Mouse (Mus musculus) heart, embryonic 14.5 days (tissue): ENCODE results near the gene Kctd21. TPM values are rescaled to one million over a fixed set of nuclear protein-coding genes. Genes with fewer than 3 reads are reported as not detected.

Source experiments
- ATAC-seq: fragments of 200-750 bp; cut with Nextera tagmentation; 2 replicates; pipeline ENCODE4 v1.8.0; 2017; ENCODE audit warnings: low read depth, moderate TSS enrichment; ENCODE audit not compliant: insufficient number of reproducible peaks, insufficient read depth, low FRiP score
- H3K27ac ChIP-seq, 2 experiments: fragments of 200-500 bp in 1 of 2; fragments of 300-500 bp in 1 of 2; sonication (generic) in 1 of 2; replicated peaks in 1 of 2; 2 replicates each; pipeline ENCODE4 v1.5.1; 2012 to 2014; ENCODE audit warnings: low read depth in 2 of 2, low read length in 2 of 2, control low read depth in 1 of 2, mild to moderate bottlenecking in 1 of 2, mixed read lengths in 1 of 2; ENCODE audit not compliant: control insufficient read depth in 1 of 2, insufficient read depth in 1 of 2
- H3K27me3 ChIP-seq: fragments of 300-500 bp; sonication (generic); 2 replicates; pipeline ENCODE4 v1.6.1; 2014; ENCODE audit warnings: mild to moderate bottlenecking, low read length, control low read depth; ENCODE audit not compliant: control insufficient read depth, insufficient read depth
- H3K36me3 ChIP-seq: fragments of 300-500 bp; sonication (generic); 2 replicates; pipeline ENCODE4 v1.6.1; 2014; ENCODE audit warnings: mild to moderate bottlenecking, control low read depth, low read length, mixed read lengths; ENCODE audit not compliant: control insufficient read depth, insufficient read depth
- H3K4me1 ChIP-seq, 2 experiments: fragments of 200-500 bp in 1 of 2; fragments of 300-500 bp in 1 of 2; sonication (generic) in 1 of 2; 2 replicates each; pipeline ENCODE4 v1.6.1; 2012 to 2014; ENCODE audit warnings: low read length in 2 of 2, control low read depth in 1 of 2, mixed read lengths in 1 of 2; ENCODE audit not compliant: control insufficient read depth in 2 of 2, insufficient read depth in 2 of 2
- H3K4me2 ChIP-seq: fragments of 300-500 bp; sonication (generic); 2 replicates; pipeline ENCODE4 v1.6.1; 2014; ENCODE audit warnings: mild to moderate bottlenecking, low read length
- H3K4me3 ChIP-seq, 2 experiments: fragments of 200-500 bp in 1 of 2; fragments of 300-500 bp in 1 of 2; sonication (generic) in 1 of 2; 2 replicates each; pipeline ENCODE4 v1.5.1; 2012 to 2014; ENCODE audit warnings: low read length in 2 of 2, mild to moderate bottlenecking in 2 of 2, control low read depth in 1 of 2, low read depth in 1 of 2, moderate library complexity in 1 of 2; ENCODE audit not compliant: control insufficient read depth in 1 of 2, insufficient read depth in 1 of 2
- H3K9ac ChIP-seq: fragments of 300-500 bp; sonication (generic); 2 replicates; pipeline ENCODE4 v1.6.1; 2014; ENCODE audit warnings: mild to moderate bottlenecking, low read length
- H3K9me3 ChIP-seq: fragments of 300-500 bp; sonication (generic); 2 replicates; pipeline ENCODE4 v1.6.1; 2016; ENCODE audit warnings: low read length, control low read depth; ENCODE audit not compliant: control insufficient read depth
- WGBS: fragments of 180-500 bp; shearing (Covaris S2); extraction: QIAGEN DNeasy Blood & Tissue Kit; methylation state at CpG from one replicate; pipeline ENCODE4 v1.1.7; 2014; 5-methylcytosine and 5-hydroxymethylcytosine counted together
- polyA plus RNA-seq: library from polyadenylated mRNA; unstranded; fragments of >200 nt; fragmentation: Nextera tagmentation; extraction: Ambion mirVana; gene quantifications from 2 replicates; pipeline ENCODE4 v1.2.1, GENCODE M21; 2014

Gene Kctd21
- polyA plus RNA-seq, 1 experiment from 2014 or later: 5.2 TPM

DNA sequence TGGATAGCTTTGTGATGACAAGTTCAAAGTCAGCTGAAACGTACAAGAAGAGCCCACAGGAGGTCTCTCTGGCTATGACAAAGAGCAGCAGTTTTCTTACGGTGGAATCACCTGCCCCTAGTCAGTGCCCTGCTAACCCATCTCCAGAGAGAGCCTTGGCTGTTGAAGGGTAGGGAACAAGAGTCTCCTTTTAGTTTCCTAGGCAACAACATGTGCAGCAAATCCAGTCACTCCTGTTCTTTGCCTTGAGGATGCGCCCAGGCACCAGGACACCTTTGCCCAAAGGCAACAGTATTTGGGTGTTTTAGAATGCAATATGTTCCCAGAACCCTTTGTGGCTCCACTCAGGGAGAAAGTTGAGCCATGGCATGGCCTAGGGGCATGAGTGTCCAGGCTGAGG lies 16.2 kb downstream of the Kctd21 start:
- no peak for ATAC-seq

DNA sequence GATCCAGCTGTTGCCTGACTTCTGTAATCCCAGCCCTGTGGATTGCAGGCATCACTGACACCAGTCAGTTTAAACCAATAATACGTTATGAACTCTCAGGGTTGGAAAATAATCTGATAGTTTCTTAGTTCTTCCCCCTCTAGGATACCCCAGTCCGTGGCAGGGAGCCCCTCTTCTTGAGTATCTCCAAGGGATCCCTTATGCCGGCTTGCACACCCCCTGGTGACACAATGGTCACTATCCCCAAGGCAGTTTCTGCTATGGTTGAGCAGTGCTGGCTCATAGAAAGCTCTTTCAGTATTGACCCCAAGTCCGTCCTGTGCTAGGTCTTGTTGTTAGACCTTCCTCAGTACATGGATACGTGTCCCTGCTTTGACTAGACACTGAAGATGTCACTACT lies 16.7 kb downstream of the Kctd21 start:
- H3K27ac ChIP-seq: no peak overlapping the region
- 83% methylated on average over 5 of the region's 5 CpGs for WGBS
- peaks cover 10% of the 10 kb centered on the region; the same call in 1 of the 2 replicates for H3K36me3 ChIP-seq
- H3K27me3 ChIP-seq: no peaks in the 10 kb centered on the region
- no peak overlapping the region for H3K4me3 ChIP-seq
- no peak for ATAC-seq
- H3K9ac ChIP-seq: no peak overlapping the region
- H3K4me2 ChIP-seq: no peak overlapping the region
- no peaks in the 10 kb centered on the region; a peak in 1 of 4 replicates for H3K4me1 ChIP-seq
- H3K9me3 ChIP-seq: no peaks in the 10 kb centered on the region

More for the DNA sequence above, 16.2 kb downstream of the Kctd21 start:
- H3K4me2 ChIP-seq: no peak overlapping the region
- H3K27ac ChIP-seq: no peak overlapping the region
- WGBS: 77% methylated on average over 3 of the region's 3 CpGs
- H3K9ac ChIP-seq: no peak overlapping the region
- H3K4me1 ChIP-seq: peaks cover 0 to 2% of the 10 kb centered on the region in 2 experiments; a peak in 2 of 4 replicates
- no peak overlapping the region for H3K4me3 ChIP-seq
- peaks cover 10% of the 10 kb centered on the region; the same call in 1 of the 2 replicates for H3K36me3 ChIP-seq
- no peaks in the 10 kb centered on the region for H3K9me3 ChIP-seq
- H3K27me3 ChIP-seq: no peaks in the 10 kb centered on the region

DNA sequence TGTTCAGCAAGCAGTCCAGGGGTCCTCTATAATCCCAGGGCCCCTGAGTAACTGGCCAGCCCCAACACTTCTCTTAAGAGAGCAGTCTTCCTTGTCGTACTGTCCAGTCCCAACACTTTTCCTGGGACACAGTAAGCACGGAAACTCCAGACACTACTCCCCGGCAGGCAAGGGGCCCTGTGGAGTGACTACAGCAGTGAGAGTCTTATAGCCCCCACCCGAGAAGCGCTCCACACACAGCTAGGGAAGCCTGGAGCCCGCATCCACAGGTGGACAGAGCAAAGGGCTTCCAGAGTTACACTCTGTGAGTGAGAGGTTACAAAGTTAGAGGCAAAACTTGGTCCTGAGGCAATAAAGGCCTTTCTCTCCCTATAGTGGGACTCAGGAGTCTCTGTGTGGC lies 17.3 kb downstream of the Kctd21 start:
- Histone ChIP-seq H3K9ac (no peak overlapping the region), H3K4me3 (no peak overlapping the region), H3K27me3 (no peaks in the 10 kb centered on the region), H3K4me1 (peaks cover 0 to under 1% of the 10 kb centered on the region in 2 experiments; a peak in 3 of 4 replicates), H3K4me2 (no peak overlapping the region), H3K27ac (no peak overlapping the region), H3K36me3 (peaks cover 10% of the 10 kb centered on the region; the same call in 1 of the 2 replicates), H3K9me3 (no peaks in the 10 kb centered on the region)
- no peak for ATAC-seq
- WGBS: 80% methylated on average over 6 of the region's 6 CpGs

DNA sequence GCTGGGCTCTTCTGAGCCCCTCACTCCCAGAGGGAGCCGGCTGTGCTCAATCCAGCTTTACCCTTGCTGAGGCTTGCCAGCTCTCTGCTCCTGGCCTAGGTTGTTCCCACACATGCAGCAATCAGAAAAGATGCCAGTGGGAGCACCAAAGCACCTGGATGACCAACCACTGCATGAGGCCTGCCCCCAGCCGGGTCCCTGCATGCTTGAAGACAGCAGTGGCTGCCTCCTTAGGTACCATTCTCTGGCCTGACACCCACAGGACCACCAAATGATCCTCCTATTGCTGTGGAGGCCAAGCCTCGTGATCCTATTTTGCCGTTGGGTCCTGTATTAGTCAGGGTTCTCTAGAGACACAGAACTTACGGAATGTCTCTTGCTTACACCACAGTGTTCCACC lies 18.8 kb downstream of the Kctd21 start:
- no peak overlapping the region for H3K4me2 ChIP-seq
- H3K27ac ChIP-seq: no peak overlapping the region
- no peak overlapping the region for H3K4me3 ChIP-seq
- H3K36me3 ChIP-seq: peaks cover 10% of the 10 kb centered on the region; the same call in 1 of the 2 replicates
- H3K9me3 ChIP-seq: no peaks in the 10 kb centered on the region
- peaks cover 8 to 15% of the 10 kb centered on the region in 2 experiments; a peak in 3 of 4 replicates for H3K4me1 ChIP-seq
- H3K27me3 ChIP-seq: no peaks in the 10 kb centered on the region
- no peak overlapping the region for H3K9ac ChIP-seq
- ATAC-seq: no peak
- WGBS: 80% methylated on average over 5 of the region's 5 CpGs

DNA sequence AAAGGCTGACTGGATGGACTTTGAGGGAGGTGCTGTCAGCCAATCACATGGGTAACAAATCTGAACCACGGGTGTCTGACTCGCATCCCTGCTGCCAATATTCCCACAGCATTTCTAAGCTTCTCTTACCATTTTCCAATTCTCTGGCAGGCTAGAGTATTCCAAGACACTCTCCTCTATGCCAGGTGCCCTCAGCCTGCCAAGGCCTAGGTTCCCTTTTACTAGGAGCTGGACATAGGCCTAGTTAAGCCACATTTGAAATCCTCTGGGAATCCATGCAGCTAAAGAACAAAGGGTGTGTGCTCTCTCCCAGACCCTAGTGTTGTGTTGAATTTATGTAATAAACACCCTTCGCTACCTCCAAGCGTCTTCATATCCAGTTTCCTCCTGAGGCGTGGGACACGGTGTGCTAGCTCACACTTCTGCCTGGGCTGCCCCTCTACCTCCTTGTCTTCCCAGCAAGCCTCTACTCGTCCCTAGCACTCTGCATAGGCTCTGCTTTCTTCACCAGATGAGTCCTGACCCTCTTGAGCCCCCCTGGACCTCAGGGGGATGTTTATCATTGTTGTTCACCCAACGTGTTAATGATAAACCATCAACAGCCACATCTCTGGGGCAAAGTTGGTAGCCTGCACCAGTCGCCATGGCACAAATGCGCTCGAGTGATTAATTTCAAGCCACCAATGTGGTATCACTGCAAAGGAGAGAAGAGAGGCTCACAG lies 19.8 kb downstream of the Kctd21 start:
- Histone ChIP-seq H3K9me3 (no peaks in the 10 kb centered on the region), H3K9ac (no peak overlapping the region), H3K27me3 (no peaks in the 10 kb centered on the region), H3K27ac (no peak overlapping the region), H3K36me3 (peaks cover 10% of the 10 kb centered on the region; the same call in 1 of the 2 replicates), H3K4me2 (no peak overlapping the region), H3K4me1 (peaks cover 10 to 15% of the 10 kb centered on the region in 2 experiments; a peak in 3 of 4 replicates), H3K4me3 (no peak overlapping the region)
- ATAC-seq: no peak
- WGBS: 86% methylated on average over 11 of the region's 11 CpGs

DNA sequence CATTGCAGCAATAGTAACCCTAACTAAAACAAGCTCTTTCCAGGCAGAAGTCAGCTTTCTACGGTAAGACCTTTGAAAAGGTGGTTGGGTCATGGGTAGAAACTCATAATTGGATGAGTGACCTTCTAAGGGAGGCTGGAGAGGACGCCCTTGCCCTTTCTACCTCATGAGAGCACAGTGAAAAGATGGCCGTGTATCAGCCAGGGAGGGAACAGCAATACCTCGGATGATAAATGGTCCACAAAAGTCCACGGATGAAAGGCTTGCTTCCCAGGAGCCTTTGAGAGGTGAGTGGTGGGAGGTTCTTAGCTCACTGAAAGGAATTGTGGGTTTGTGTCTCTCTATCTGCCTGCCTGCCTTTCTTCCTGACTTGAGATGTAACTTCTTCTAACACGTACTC lies 21.2 kb downstream of the Kctd21 start:
- no peak overlapping the region for H3K4me3 ChIP-seq
- no peaks in the 10 kb centered on the region for H3K9me3 ChIP-seq
- H3K4me1 ChIP-seq: peaks cover 10 to 15% of the 10 kb centered on the region in 2 experiments; a peak in 3 of 4 replicates
- 93% methylated on average over 6 of the region's 6 CpGs for WGBS
- no peak overlapping the region for H3K27ac ChIP-seq
- no peak overlapping the region for H3K4me2 ChIP-seq
- no peak overlapping the region for H3K9ac ChIP-seq
- 0 out of 2 replicates have a peak, but pooled peaks cover 3% of the 10 kb centered on the region for H3K36me3 ChIP-seq
- H3K27me3 ChIP-seq: no peaks in the 10 kb centered on the region
- no peak for ATAC-seq

DNA sequence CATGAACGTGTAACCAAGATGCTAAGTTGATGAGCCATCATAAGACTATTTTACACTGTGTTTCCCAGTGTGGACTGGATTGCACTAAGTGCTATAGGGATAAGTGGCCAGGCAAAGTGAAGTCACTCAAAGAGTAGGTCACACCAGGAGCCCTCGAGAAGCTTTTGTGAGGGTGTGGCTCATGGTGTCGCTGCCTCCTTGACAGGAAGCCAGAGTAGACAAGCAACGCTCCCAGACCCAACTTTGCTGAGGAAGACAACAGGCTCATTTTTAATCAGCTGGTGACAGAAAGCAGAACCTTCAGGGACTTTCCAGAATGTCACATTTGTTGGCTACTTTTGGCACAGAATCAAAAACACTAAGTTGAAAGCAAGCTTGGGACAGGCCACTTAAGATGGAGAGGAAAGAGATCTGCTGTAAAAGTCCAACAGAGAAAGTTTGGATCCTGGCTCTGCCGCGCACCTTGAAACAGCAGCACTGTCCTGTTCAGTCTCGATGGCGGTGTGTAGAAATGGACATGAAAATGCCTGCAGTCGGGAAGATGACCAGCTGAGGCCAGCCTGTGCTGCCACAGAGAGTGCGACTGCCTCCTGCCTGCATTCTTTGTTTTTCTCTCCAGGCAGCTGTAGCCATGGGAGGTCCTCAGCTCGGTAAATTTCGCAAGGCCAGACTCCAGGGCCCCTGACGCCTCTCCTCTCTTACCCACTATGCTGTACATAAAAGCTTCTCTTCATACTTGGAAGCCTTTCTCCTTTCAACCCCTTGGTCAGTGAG lies 23.1 kb downstream of the Kctd21 start:
- 16% methylated on average over 13 of the region's 13 CpGs for WGBS
- H3K4me1 ChIP-seq: peaks cover 10 to 15% of the 10 kb centered on the region in 2 experiments; a peak in 3 of 4 replicates
- no peaks in the 10 kb centered on the region for H3K36me3 ChIP-seq
- no peaks in the 10 kb centered on the region for H3K27me3 ChIP-seq
- 0 out of 2 replicates have a peak, but pooled peaks have one; percentile 19 for ATAC-seq
- peak overlapping the region; percentile 34; the same call in 1 of the 2 replicates for H3K9ac ChIP-seq
- no peaks in the 10 kb centered on the region for H3K9me3 ChIP-seq
- peak overlapping the region; percentile 8 to 57 for H3K27ac ChIP-seq
- H3K4me2 ChIP-seq: peak overlapping the region; percentile 49
- H3K4me3 ChIP-seq: no peak overlapping the region
